Mouse (Mus musculus) cortical plate, adult 2 months (tissue): ENCODE measurements at regions not wholly inside any gene's neighbourhood (a gene's known extent, or its start where the extent isn't known, plus 50 kb on each side); places are given as distances from the start of the nearest gene placed in this dataset.
A peak's percentile ranks its signal among the peaks of the same experiment; 100 is the strongest.

Experiments used
- CTCF ChIP-seq: fragments of 200-500 bp; IDR thresholded peaks from 2 replicates; pipeline ENCODE4 v1.5.1; 2011; ENCODE audit warnings: mild to moderate bottlenecking, control low read depth, low read length; ENCODE audit not compliant: insufficient read depth; ENCODE audit errors: extremely low read depth
- POLR2A ChIP-seq: fragments of 200-500 bp; IDR thresholded peaks from 2 replicates; pipeline ENCODE4 v1.6.1; 2011; ENCODE audit warnings: mild to moderate bottlenecking, low read length, control low read depth; ENCODE audit not compliant: insufficient read depth; ENCODE audit errors: extremely low read depth

GRCm38 (mm10) chr15:59828421-59828820 lies 188.0 kb downstream of the 4933412E24Rik start:
- TF ChIP-seq CTCF (peak; percentile 94), POLR2A (no peak)
